Mouse (Mus musculus) forelimb bud, embryonic 11.5 days (tissue): ENCODE measurements around the gene Gm20662.
A peak's percentile ranks its signal among the peaks of the same experiment; 100 is the strongest.

Source experiments
- DNase-seq: peaks from one replicate; pipeline ENCODE4 v3.0.0-alpha.2; 2012; ENCODE audit warnings: low read depth, low spot score

Gm20662 gene

GRCm38 (mm10) chr9:107996049-107996448 is at the start of gene Gm20662:
Gene Gm20662, plus strand, starts transcription at chr9:107996349.
- DNase-seq: no peak

- no peak for DNase-seq
Observed at GRCm38 (mm10) chr9:107947241-107948194, 48.6 kb upstream of the Gm20662 start.

GRCm38 (mm10) chr9:107949184-107949921 is 46.8 kb upstream of the Gm20662 start:
- DNase-seq: no peak

- DNase-seq: no peak
Observed at GRCm38 (mm10) chr9:107949922-107950235, 46.3 kb upstream of the Gm20662 start, which contains the start of gene Traip. Gene Traip, plus strand, starts transcription at chr9:107950136.

- peak; percentile 89 for DNase-seq
Observed at GRCm38 (mm10) chr9:107950460-107951355, 45.4 kb upstream of the Gm20662 start.

GRCm38 (mm10) chr9:107955613-107956289 is 40.4 kb upstream of the Gm20662 start:
- DNase-seq: no peak

- no peak for DNase-seq
Observed at GRCm38 (mm10) chr9:107957141-107957540, 39.0 kb upstream of the Gm20662 start.

- no peak for DNase-seq
Observed at GRCm38 (mm10) chr9:107959896-107960295, 36.3 kb upstream of the Gm20662 start.

- no peak for DNase-seq
Observed at GRCm38 (mm10) chr9:107960928-107961327, 35.2 kb upstream of the Gm20662 start.

GRCm38 (mm10) chr9:107961351-107961762 is 34.8 kb upstream of the Gm20662 start:
- no peak for DNase-seq

GRCm38 (mm10) chr9:107961881-107962280 is 34.3 kb upstream of the Gm20662 start:
- DNase-seq: no peak

GRCm38 (mm10) chr9:107962916-107963315 is 33.2 kb upstream of the Gm20662 start:
- no peak for DNase-seq

GRCm38 (mm10) chr9:107963700-107964099 is 32.4 kb upstream of the Gm20662 start:
- peak; percentile 86 for DNase-seq

- DNase-seq: no peak
Observed at GRCm38 (mm10) chr9:107964681-107965080, 31.5 kb upstream of the Gm20662 start.

- DNase-seq: no peak
Observed at GRCm38 (mm10) chr9:107966676-107967075, 29.5 kb upstream of the Gm20662 start.

GRCm38 (mm10) chr9:107967437-107967836 is 28.7 kb upstream of the Gm20662 start:
- no peak for DNase-seq

GRCm38 (mm10) chr9:107968531-107968930 is 27.6 kb upstream of the Gm20662 start:
- no peak for DNase-seq

- DNase-seq: no peak
Observed at GRCm38 (mm10) chr9:107970311-107970710, 25.8 kb upstream of the Gm20662 start.

- no peak for DNase-seq
Observed at GRCm38 (mm10) chr9:107971690-107972541, 24.2 kb upstream of the Gm20662 start.
